Mouse (Mus musculus): ENCODE measurements around the gene Nos1ap. TPM values are rescaled to one million over a fixed set of nuclear protein-coding genes. Genes with fewer than 3 reads are reported as not detected.

The Nos1ap gene
- polyA plus RNA-seq, 1 experiment from 2014 or later, result 8.0 TPM

- H3K9me3 ChIP-seq (ENCODE audit: low read length), result no peaks in the 10 kb centered on the region
- no peak for TF ChIP-seq CTCF (IDR thresholded peaks at IDR 0.05)
- TF ChIP-seq EP300 (IDR thresholded peaks at IDR 0.05), result no peak
- no peaks in the 10 kb centered on the region for H3K4me1 ChIP-seq (ENCODE audit: insufficient read depth, low read depth, low read length)
- DNase-seq (ENCODE audit: low spot score), result no peak
- H3K27ac ChIP-seq (ENCODE audit: low read length), result no peak overlapping the region
- H3K9ac ChIP-seq (replicated peaks; ENCODE audit: low read depth), result no peak overlapping the region
- no peak for ATAC-seq
- 68% methylated on average over 15 of the region's 15 CpGs for WGBS
- H3K4me3 ChIP-seq (ENCODE audit: low read depth, low read length), result no peak overlapping the region
- H3K4me2 ChIP-seq (replicated peaks; ENCODE audit: low read depth, low read length), result no peak overlapping the region
- no peaks in the 10 kb centered on the region for H3K36me3 ChIP-seq (ENCODE audit: insufficient read depth, low read length)
- H3K27me3 ChIP-seq (replicated peaks; ENCODE audit: insufficient read depth, low read length), result no peaks in the 10 kb centered on the region
Measured at GRCm38 (mm10) chr1:170294786-170295570, 294.7 kb downstream of the Nos1ap start.

DNA sequence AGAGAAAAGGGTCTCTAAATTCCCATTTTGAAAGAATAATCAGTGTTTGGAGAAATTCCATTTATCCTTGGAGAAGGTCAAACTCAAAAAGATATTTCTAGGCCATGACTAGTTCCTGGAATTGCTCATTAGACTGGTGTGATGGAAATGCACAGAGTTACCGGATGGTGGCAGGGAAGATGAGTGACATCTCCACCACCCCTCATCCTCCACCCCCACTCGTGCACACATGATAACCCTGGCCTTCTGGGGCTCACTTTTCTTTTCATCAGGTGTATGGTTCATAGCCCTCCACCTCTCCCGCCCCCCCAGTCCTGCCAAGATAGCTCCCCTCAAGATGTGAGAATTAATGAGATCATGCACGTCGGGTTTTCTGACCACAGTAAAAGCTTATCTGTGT, 296.4 kb downstream of the Nos1ap start:
- DNase-seq (ENCODE audit: low spot score) (no peak), ATAC-seq (no peak)
- Histone ChIP-seq H3K4me2 (replicated peaks; ENCODE audit: low read depth, low read length) (no peak overlapping the region), H3K9ac (replicated peaks; ENCODE audit: low read depth) (no peak overlapping the region), H3K4me3 (ENCODE audit: low read depth, low read length) (no peak overlapping the region), H3K9me3 (ENCODE audit: low read length) (peaks cover 2% of the 10 kb centered on the region; the same call in 1 of the 2 replicates), H3K27me3 (replicated peaks; ENCODE audit: insufficient read depth, low read length) (no peaks in the 10 kb centered on the region), H3K36me3 (ENCODE audit: insufficient read depth, low read length) (no peaks in the 10 kb centered on the region), H3K27ac (ENCODE audit: low read length) (no peak overlapping the region), H3K4me1 (ENCODE audit: insufficient read depth, low read depth, low read length) (no peaks in the 10 kb centered on the region)
- TF ChIP-seq CTCF (IDR thresholded peaks at IDR 0.05) (no peak), EP300 (IDR thresholded peaks at IDR 0.05) (no peak)
- WGBS, result 73% methylated on average over 5 of the region's 5 CpGs

GRCm38 (mm10) chr1:170292239-170292951, 297.3 kb downstream of the Nos1ap start:
- 30% methylated on average over 9 of the region's 9 CpGs for WGBS
- Histone ChIP-seq H3K4me3 (ENCODE audit: low read depth, low read length) (no peak overlapping the region), H3K36me3 (ENCODE audit: insufficient read depth, low read length) (no peaks in the 10 kb centered on the region), H3K27me3 (replicated peaks; ENCODE audit: insufficient read depth, low read length) (no peaks in the 10 kb centered on the region), H3K27ac (ENCODE audit: low read length) (no peak overlapping the region), H3K4me2 (replicated peaks; ENCODE audit: low read depth, low read length) (no peak overlapping the region), H3K9ac (replicated peaks; ENCODE audit: low read depth) (no peak overlapping the region), H3K4me1 (ENCODE audit: insufficient read depth, low read depth, low read length) (no peaks in the 10 kb centered on the region), H3K9me3 (ENCODE audit: low read length) (peaks cover 2% of the 10 kb centered on the region; the same call in 1 of the 2 replicates)
- DNase-seq (ENCODE audit: low spot score) (peak; percentile 91), ATAC-seq (peak; percentile 50)
- TF ChIP-seq CTCF (IDR thresholded peaks at IDR 0.05) (peak; percentile 90), EP300 (IDR thresholded peaks at IDR 0.05) (0 out of 2 replicates have a peak, but pooled peaks have one; percentile 16)

DNA sequence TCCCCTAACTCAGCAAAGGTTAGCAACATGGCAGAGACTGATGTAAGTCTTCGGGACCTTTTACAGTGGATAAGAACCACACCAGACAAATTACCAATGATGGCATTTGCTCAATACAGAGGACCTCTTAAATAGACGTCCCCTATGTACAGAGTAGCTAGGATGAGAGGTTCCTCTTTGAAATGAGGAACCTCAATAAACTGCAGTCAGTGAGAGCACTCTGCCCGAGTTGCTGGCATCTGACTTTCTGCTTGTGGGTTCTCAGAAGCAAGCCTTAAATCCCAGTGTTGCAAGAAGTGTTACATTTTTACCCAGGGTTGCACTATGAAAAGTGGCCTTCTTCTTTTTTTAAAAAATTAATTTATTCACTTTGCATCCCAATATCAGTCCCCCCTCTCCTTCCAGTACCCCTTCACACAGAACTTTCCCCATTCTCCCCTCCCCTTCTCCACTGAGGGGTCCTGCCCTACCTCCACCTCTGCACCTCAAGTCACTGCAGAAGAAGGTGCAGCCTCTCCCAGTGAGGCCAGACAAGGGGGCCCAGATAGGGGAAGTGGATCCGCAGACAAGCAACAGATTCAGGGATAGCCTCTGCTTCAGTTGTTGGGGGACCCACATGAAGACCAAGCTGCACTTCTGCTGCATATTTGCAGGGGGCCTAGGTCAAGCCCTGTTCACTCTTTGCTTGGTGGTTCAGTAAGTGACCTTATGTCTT, 307.1 kb downstream of the Nos1ap start:
- no peak overlapping the region for H3K4me3 ChIP-seq (ENCODE audit: low read depth, low read length)
- H3K9me3 ChIP-seq (ENCODE audit: low read length), result no peaks in the 10 kb centered on the region
- TF ChIP-seq CTCF (IDR thresholded peaks at IDR 0.05), result no peak
- TF ChIP-seq EP300 (IDR thresholded peaks at IDR 0.05), result no peak
- H3K27ac ChIP-seq (ENCODE audit: low read length), result no peak overlapping the region
- ATAC-seq (no peak; the same call in 1 of the 2 replicates), DNase-seq (ENCODE audit: low spot score) (peak; percentile 44)
- no peaks in the 10 kb centered on the region for H3K27me3 ChIP-seq (replicated peaks; ENCODE audit: insufficient read depth, low read length)
- whole genome bisulfite sequencing, result 65% methylated on average over 4 of the region's 4 CpGs
- no peak overlapping the region for H3K9ac ChIP-seq (replicated peaks; ENCODE audit: low read depth)
- H3K36me3 ChIP-seq (ENCODE audit: insufficient read depth, low read length), result no peaks in the 10 kb centered on the region
- H3K4me2 ChIP-seq (replicated peaks; ENCODE audit: low read depth, low read length), result no peak overlapping the region
- H3K4me1 ChIP-seq (ENCODE audit: insufficient read depth, low read depth, low read length), result no peaks in the 10 kb centered on the region

DNA sequence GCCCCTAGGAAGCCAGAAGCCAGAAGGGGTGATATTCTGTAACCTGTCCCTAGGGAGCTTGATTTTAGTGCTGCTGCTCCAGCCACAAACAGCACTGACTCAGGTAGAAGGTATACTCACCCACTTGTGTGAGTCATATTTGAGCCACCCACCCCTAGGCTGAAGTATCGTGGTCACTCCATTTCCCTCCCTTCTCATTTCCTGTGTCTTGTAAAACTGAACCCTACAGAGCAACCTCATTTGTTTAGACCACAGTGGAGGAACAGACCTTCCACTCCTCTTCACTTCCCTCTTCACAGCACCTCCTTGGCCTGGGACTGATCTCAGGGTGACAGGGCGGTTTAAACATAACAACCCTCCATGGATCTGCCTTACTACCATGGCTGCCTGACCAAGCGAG, 312.6 kb downstream of the Nos1ap start, which contains the start of gene Sh2d1b1:
TSS of gene Sh2d1b1 (plus strand) at position 305 of the 400 bp plus-strand sequence.
- Histone ChIP-seq H3K27me3 (replicated peaks; ENCODE audit: insufficient read depth, low read length) (no peaks in the 10 kb centered on the region), H3K27ac (ENCODE audit: low read length) (no peak within 1 kb of the TSS), H3K4me3 (ENCODE audit: low read depth, low read length) (no peak within 1 kb of the TSS), H3K4me1 (ENCODE audit: insufficient read depth, low read depth, low read length) (no peaks in the 10 kb centered on the region), H3K9me3 (ENCODE audit: low read length) (no peaks in the 10 kb centered on the region), H3K36me3 (ENCODE audit: insufficient read depth, low read length) (no peaks in the 10 kb centered on the region), H3K4me2 (replicated peaks; ENCODE audit: low read depth, low read length) (no peak within 1 kb of the TSS), H3K9ac (replicated peaks; ENCODE audit: low read depth) (no peak within 1 kb of the TSS)
- DNase-seq (ENCODE audit: low spot score), result no peak
- ATAC-seq, result no peak
- 49% methylated on average over 2 of the region's 3 CpGs for WGBS
- TF ChIP-seq EP300 (IDR thresholded peaks at IDR 0.05), result no peak

- no peak overlapping the region for H3K4me2 ChIP-seq (replicated peaks; ENCODE audit: low read depth, low read length)
- TF ChIP-seq EP300 (IDR thresholded peaks at IDR 0.05) (no peak), CTCF (IDR thresholded peaks at IDR 0.05) (no peak)
- H3K4me3 ChIP-seq (ENCODE audit: low read depth, low read length), result no peak overlapping the region
- H3K27me3 ChIP-seq (replicated peaks; ENCODE audit: insufficient read depth, low read length), result no peaks in the 10 kb centered on the region
- H3K9me3 ChIP-seq (ENCODE audit: low read length), result no peaks in the 10 kb centered on the region
- no peaks in the 10 kb centered on the region for H3K4me1 ChIP-seq (ENCODE audit: insufficient read depth, low read depth, low read length)
- H3K36me3 ChIP-seq (ENCODE audit: insufficient read depth, low read length), result no peaks in the 10 kb centered on the region
- ATAC-seq (no peak), DNase-seq (ENCODE audit: low spot score) (no peak)
- no peak overlapping the region for H3K27ac ChIP-seq (ENCODE audit: low read length)
- no peak overlapping the region for H3K9ac ChIP-seq (replicated peaks; ENCODE audit: low read depth)
Measured at GRCm38 (mm10) chr1:170273252-170273651, 316.4 kb downstream of the Nos1ap start.

All from lung, postnatal 0 days (tissue).